Mouse (Mus musculus) left cerebral cortex, adult 18-20 months (tissue): ENCODE data around the gene Hoxb7. TPM values are rescaled to one million over a fixed set of nuclear protein-coding genes. Genes with fewer than 3 reads are reported as not detected.

Experiments used
- DNase-seq, 2 experiments: peaks; one replicate each; pipeline ENCODE4 v3.0.0; 2021 to 2022; ENCODE audit warnings: low spot score in 2 of 2, mixed read lengths in 1 of 2
- long read RNA-seq, 2 experiments: library from polyadenylated mRNA; stranded (forward); transcript quantifications; one replicate each; pipeline ENCODE4 v2.0.0; 2021
- total RNA-seq, 2 experiments: library from RNA; stranded (reverse); gene quantifications; 2 replicates each; pipeline ENCODE4 v1.2.3; 2021

Gene Hoxb7
- not detected for total RNA-seq
- long read RNA-seq, experiment 1, result 0 reads
- long read RNA-seq, experiment 2, result 0 reads

GRCm38 (mm10) chr11:96285771-96286738 lies at the start of gene Hoxb7:
Gene Hoxb7, plus strand, starts transcription at chr11:96286623.
- no peak for DNase-seq

GRCm38 (mm10) chr11:96240211-96240610 lies 46.2 kb upstream of the Hoxb7 start:
- DNase-seq, result peak; percentile 36 to 53

GRCm38 (mm10) chr11:96250901-96251300 lies 35.5 kb upstream of the Hoxb7 start:
- DNase-seq, result no peak

GRCm38 (mm10) chr11:96251480-96252031 lies 34.9 kb upstream of the Hoxb7 start:
- no peak for DNase-seq

GRCm38 (mm10) chr11:96252541-96253120 lies 33.8 kb upstream of the Hoxb7 start:
- DNase-seq, result no peak

GRCm38 (mm10) chr11:96254221-96254620 lies 32.2 kb upstream of the Hoxb7 start:
- DNase-seq, result no peak

- no peak for DNase-seq
These were observed 31.1 kb upstream of the Hoxb7 start for GRCm38 (mm10) chr11:96255111-96255995.

GRCm38 (mm10) chr11:96255996-96256445 lies 30.4 kb upstream of the Hoxb7 start:
- DNase-seq, result no peak

GRCm38 (mm10) chr11:96257141-96257540 lies 29.3 kb upstream of the Hoxb7 start:
- DNase-seq, result no peak

GRCm38 (mm10) chr11:96259038-96259437 lies 27.4 kb upstream of the Hoxb7 start:
- DNase-seq, result no peak

- no peak for DNase-seq
These were observed 26.9 kb upstream of the Hoxb7 start for GRCm38 (mm10) chr11:96259511-96259910.

- no peak for DNase-seq
These were observed 26.0 kb upstream of the Hoxb7 start for GRCm38 (mm10) chr11:96260310-96260970.

- peak in 1 of 2 experiments; percentile 28 for DNase-seq
These were observed 25.0 kb upstream of the Hoxb7 start for GRCm38 (mm10) chr11:96261323-96261890.

- DNase-seq, result no peak
These were observed 24.1 kb upstream of the Hoxb7 start for GRCm38 (mm10) chr11:96262262-96262830.

- no peak for DNase-seq
These were observed 22.6 kb upstream of the Hoxb7 start for GRCm38 (mm10) chr11:96263636-96264389.

- no peak for DNase-seq
These were observed 21.9 kb upstream of the Hoxb7 start for GRCm38 (mm10) chr11:96264390-96265020.

- no peak for DNase-seq
These were observed 20.5 kb upstream of the Hoxb7 start for GRCm38 (mm10) chr11:96265954-96266353.
